Mouse (Mus musculus) lung, adult 18-20 months (tissue): ENCODE data around the gene Tat.

Experiments
- DNase-seq, 2 experiments: peaks; one replicate each; pipeline ENCODE4 v3.0.0; 2022; ENCODE audit warnings: mixed read lengths in 2 of 2

Gene Tat

GRCm38 (mm10) chr8:109990224-109990623 is at the start of gene Tat:
Gene Tat (plus strand): TSS chr8:109990437.
- no peak for DNase-seq

- no peak for DNase-seq
Measured at GRCm38 (mm10) chr8:109941606-109942360, 48.5 kb upstream of the Tat start.

DNA sequence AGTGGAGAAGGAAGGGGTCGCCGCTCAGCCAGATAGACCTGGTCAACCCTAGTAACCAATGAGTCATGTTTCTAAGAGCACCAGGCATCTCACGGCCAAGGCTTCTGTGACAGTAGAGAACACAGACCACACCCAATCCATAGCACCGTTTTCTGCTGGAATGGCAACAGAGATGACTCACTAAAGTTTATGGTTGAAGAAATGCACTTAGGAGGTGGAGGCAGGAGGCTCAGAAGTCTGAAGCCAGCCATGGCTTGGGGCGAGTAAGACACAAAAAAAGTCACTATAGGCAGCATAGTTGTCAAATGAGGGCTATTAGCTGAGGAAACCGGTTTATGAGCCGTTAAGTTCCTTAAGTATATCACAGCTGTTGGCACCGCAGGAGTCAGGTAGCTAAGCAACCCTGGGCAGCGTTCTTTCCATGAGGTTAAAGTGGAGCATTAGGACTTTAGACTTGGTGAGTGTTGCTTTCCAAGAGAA is 45.0 kb upstream of the Tat start:
- DNase-seq, result no peak

GRCm38 (mm10) chr8:109945694-109946093 is 44.5 kb upstream of the Tat start:
- no peak for DNase-seq

DNA sequence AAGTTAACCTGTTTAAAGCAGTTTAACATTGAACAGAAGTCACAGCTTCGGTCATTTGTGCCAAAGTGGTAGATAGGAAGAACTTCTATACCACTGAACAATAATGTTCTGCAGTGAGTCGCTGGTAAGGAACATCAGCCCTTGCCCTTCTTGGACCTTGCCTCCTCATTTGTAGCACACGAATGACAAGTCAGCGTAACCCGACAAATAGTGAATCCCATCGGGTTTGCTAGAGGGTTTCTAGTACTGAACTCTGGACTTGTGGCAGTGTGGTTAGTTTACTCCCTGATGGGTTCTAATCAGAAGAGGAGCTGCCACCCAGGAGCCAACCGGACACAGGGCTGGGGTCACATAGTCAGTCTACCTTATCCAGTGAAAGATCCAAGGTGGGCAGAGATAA is 44.0 kb upstream of the Tat start:
- no peak for DNase-seq

DNA sequence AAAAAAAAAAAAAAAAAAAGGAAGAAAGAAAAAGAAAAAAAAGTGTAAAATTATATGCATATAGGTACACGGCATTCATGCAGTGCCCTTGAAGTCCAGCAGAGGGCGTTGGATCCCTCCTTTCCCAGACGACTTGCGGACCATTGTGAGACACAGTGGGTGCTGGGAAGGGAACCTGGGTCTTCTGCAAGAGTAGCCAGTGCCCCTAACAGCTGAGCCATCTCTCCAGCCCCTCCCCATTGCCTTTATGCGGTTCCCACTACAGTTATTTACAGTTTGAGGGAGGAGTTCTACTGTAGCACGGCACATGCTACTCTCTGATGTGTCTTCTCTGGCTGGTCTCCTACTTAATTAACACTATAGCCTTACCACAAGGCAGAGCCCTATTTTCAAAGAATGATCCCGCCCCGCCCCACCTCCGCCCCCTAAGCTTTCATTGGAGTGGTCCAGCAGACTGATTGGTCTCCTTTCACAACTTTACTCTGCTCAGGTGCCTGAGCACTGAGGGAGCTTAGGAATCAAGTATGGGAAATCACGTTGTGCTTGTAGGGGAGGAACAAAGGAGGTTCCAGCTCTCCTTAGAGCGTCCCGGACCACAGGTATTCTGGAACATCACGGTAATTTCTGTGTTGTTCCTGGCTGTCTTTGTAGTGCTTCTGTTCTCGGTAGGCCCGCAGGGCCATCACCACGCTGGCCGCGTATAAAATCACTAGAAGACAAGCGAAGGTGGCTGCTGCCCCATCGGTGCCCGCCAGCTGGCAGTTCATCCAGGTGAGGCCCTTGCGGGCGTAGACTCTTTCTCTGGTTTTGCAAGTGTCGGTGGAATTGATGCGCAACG is 42.6 kb upstream of the Tat start:
- DNase-seq, result peak; percentile 35 to 39

GRCm38 (mm10) chr8:109948285-109948564 is 42.0 kb upstream of the Tat start:
- DNase-seq, result no peak

GRCm38 (mm10) chr8:109952171-109952570 is 38.1 kb upstream of the Tat start:
- no peak for DNase-seq

DNA sequence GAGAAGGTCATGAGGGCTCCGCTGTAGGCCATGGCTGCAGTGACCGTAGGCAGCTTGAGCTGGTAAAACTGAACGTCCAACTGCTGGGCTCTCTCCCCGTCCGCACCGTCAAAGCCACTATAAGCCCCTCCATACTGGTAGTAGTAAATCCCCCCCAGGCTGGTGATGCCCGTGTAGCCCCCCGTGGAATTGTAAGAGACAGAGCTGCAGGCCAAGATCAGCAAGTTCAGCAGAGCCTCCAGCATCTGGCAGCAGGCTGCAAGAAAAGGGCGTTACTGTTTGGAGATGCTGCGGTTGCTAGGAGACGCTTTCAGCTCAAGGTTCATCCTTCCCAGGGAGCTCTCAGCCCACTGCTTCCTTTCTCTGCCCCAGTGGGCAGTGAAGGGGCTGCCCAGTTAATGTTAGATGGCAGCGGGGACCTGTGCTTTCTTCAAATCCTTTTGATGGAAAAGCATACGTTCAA is 35.7 kb upstream of the Tat start:
- DNase-seq, result no peak

- DNase-seq, result peak; percentile 38 to 64
Measured at GRCm38 (mm10) chr8:109957167-109958028, 32.8 kb upstream of the Tat start.

DNA sequence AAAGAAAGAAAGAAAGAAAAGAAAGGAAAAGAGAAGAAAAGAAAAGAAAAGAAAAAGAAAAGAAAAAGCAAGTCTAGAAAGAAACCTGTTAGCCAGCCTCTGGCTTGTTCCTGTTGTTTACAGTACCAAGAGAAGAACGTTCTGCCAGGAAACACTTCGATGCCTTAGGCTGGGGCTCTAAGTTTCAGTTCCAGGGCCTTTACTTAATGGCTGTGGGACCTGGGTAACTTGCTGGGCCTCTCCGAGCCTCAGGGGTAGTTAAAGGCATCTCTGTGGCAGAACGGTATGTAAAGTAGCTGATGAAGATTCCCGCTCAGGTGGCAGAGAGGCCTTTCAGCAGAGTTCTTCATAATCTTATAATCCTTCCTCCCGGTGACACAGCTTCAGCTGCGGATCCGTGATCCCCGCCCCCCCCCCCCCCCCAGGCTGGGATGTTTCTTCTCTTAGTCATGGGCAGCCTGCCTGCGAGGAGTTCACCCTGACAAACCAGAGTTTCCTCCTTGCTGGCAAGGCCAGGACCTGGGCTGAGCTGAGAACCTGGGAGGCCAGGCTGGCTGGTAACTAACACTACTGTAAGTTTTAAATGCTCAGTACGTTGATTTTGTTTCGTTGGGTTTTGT is 32.1 kb upstream of the Tat start:
- peak; percentile 48 to 68 for DNase-seq

DNA sequence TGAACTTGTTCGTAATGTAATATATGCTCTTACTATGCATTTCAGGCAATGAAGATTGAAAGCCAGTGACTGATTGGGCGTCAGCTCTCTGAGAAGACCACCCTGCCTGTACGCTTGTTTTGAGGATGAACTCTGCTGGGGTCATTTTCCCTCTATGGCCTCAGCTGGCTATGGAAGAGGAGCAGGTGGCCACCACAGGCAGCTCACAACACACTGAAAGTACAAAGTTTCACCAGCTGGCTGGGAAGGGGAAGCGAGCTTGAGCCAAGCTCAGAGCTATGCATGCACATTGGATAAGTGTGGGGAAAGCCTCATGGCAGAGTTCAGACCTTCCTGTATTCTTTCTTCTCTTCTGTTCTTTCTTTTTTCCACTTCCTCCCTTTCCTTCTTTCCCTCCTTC is 31.1 kb upstream of the Tat start:
- no peak for DNase-seq

- DNase-seq, result peak; percentile 84 to 88
Measured at GRCm38 (mm10) chr8:109961693-109962367, 28.4 kb upstream of the Tat start, which contains the start of gene Marveld3. Gene Marveld3 (minus strand): TSS chr8:109962203.

GRCm38 (mm10) chr8:109962896-109963295 is 27.3 kb upstream of the Tat start:
- DNase-seq, result no peak

GRCm38 (mm10) chr8:109963421-109963820 is 26.8 kb upstream of the Tat start:
- DNase-seq, result no peak

- no peak for DNase-seq
Measured at GRCm38 (mm10) chr8:109964106-109964505, 26.1 kb upstream of the Tat start.

DNA sequence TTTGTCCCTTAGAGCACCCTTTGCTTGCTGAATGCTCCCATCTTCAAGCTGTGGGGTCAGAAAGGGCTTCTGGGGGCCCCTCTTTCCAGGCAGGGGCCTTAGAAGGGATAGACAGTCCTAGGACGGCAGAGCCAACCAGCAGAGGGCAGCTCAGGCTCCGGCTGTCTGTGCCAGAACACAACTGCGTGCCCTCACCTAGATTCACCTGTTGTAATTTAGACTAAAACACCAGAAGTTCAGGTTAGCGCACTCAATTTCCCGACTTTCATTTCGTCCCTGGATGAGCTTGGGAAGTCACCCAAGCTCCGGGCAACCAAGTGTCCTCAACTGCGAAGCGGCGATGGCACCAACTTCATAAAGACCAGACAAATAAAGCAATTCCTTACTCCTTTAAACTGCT is 21.4 kb upstream of the Tat start:
- no peak for DNase-seq

GRCm38 (mm10) chr8:109970323-109970722 is 19.9 kb upstream of the Tat start:
- DNase-seq, result no peak

- DNase-seq, result no peak
Measured at GRCm38 (mm10) chr8:109972901-109973300, 17.3 kb upstream of the Tat start.

GRCm38 (mm10) chr8:109979339-109979738 is 10.9 kb upstream of the Tat start:
- DNase-seq, result peak; percentile 17 to 49

GRCm38 (mm10) chr8:109982386-109983105 is 7.7 kb upstream of the Tat start:
- DNase-seq, result no peak
